Mouse (Mus musculus) megakaryocyte, embryonic 14.5 days (primary cell): ENCODE results near the gene Sh3bp5l.

Experiments
- FLI1 ChIP-seq: IDR thresholded peaks from 2 replicates; pipeline ENCODE4 v1.6.1; 2012; ENCODE audit warnings: low read length, inconsistent platforms, mixed read lengths
- GATA1 ChIP-seq: IDR thresholded peaks from 3 replicates; pipeline ENCODE4 v1.6.1; 2012; ENCODE audit warnings: mixed read lengths, low read length, inconsistent platforms, borderline replicate concordance

DNA sequence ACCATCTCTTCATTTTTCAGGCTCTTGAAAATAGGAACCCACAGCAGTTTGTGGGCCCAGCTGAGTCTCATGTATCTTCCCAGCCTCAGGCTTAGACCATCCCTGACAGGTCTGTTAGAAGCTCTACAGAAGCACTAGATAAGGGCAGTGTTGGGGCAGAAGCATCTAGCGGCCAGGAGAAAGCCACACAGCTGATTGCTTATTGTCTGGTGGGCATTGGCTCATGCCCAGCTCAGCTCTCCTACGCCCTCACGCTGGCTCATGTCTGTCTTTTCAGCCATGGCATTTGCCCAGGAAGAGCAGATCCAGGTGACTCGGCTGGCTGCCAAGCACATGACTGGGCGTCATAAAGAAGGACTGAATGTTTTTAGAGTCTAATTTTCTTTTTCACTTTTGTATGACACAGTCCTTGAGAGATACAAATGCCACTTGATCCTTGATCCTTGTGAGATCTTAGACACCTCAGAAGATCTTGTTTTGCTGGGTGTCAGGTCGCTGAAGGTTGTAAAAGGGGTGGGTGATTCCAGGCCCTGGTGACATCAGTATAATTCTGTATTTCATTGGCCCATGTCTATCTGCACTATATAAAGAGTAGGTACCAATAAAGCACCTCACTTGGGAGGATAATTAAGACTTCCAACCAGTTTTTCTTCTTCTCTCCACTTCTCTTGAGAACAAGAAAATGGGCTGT, 27.5 kb downstream of the Sh3bp5l start:
- no peak for TF ChIP-seq GATA1
- no peak for TF ChIP-seq FLI1
